Mouse (Mus musculus) hindbrain, embryonic 12.5 days (tissue): ENCODE data around the gene Rnf212. TPM values are rescaled to one million over a fixed set of nuclear protein-coding genes. Genes with fewer than 3 reads are reported as not detected.
"Not testable (repeated sequence)": the region's sequence is repeated elsewhere in the genome, so short reads cannot be mapped to it uniquely, and the experiment has no call there.

Source experiments
- ATAC-seq: fragments of 200-750 bp; cut with Nextera tagmentation; 2 replicates; pipeline ENCODE4 v1.8.0; 2017; ENCODE audit warnings: moderate TSS enrichment; ENCODE audit not compliant: low FRiP score
- H3K27ac ChIP-seq: fragments of 300-500 bp; sonication (generic); 2 replicates; pipeline ENCODE4 v1.5.1; 2016; ENCODE audit warnings: mild to moderate bottlenecking
- H3K27me3 ChIP-seq: fragments of 300-500 bp; sonication (generic); 2 replicates; pipeline ENCODE4 v1.6.1; 2016; ENCODE audit warnings: mild to moderate bottlenecking
- H3K36me3 ChIP-seq: fragments of 300-500 bp; sonication (generic); 2 replicates; pipeline ENCODE4 v1.6.1; 2016; ENCODE audit warnings: mild to moderate bottlenecking
- H3K4me1 ChIP-seq: fragments of 300-500 bp; sonication (generic); 2 replicates; pipeline ENCODE4 v1.6.1; 2016
- H3K4me2 ChIP-seq: fragments of 300-500 bp; sonication (generic); replicated peaks from 2 replicates; pipeline ENCODE4 v1.6.1; 2016; ENCODE audit warnings: mild to moderate bottlenecking
- H3K4me3 ChIP-seq: fragments of 300-500 bp; sonication (generic); 2 replicates; pipeline ENCODE4 v1.5.1; 2016; ENCODE audit warnings: mild to moderate bottlenecking
- H3K9ac ChIP-seq: fragments of 300-500 bp; sonication (generic); 2 replicates; pipeline ENCODE4 v1.6.1; 2016; ENCODE audit warnings: mild to moderate bottlenecking, moderate library complexity
- H3K9me3 ChIP-seq: fragments of 300-500 bp; sonication (generic); replicated peaks from 2 replicates; pipeline ENCODE4 v1.6.1; 2016; ENCODE audit warnings: mild to moderate bottlenecking
- WGBS: fragments of 180-500 bp; shearing (Covaris S2); methylation state at CpG from one replicate; pipeline ENCODE4 v1.1.7; 2016; 5-methylcytosine and 5-hydroxymethylcytosine counted together
- polyA plus RNA-seq: library from polyadenylated mRNA; unstranded; fragments of >200 nt; fragmentation: Nextera tagmentation; extraction: Ambion mirVana; gene quantifications from 2 replicates; pipeline ENCODE4 v1.2.1, GENCODE M21; 2016

Gene Rnf212
- 0.65 and 0.76 TPM in 2 replicates for polyA plus RNA-seq

GRCm38 (mm10) chr5:108774630-108775306 is at the start of gene Rnf212:
Gene Rnf212 (minus strand): TSS chr5:108774982.
- H3K4me1 ChIP-seq = no peaks in the 10 kb centered on the region
- H3K9me3 ChIP-seq = no peaks in the 10 kb centered on the region
- 78% methylated on average over 40 of the region's 40 CpGs for WGBS
- ATAC-seq = no peak
- H3K27ac ChIP-seq = no peak within 1 kb of the TSS
- no peaks in the 10 kb centered on the region for H3K27me3 ChIP-seq
- H3K4me2 ChIP-seq = no peak within 1 kb of the TSS
- H3K36me3 ChIP-seq = no peaks in the 10 kb centered on the region
- no peak within 1 kb of the TSS for H3K4me3 ChIP-seq
- no peak within 1 kb of the TSS for H3K9ac ChIP-seq

GRCm38 (mm10) chr5:108823276-108823675 is 48.5 kb upstream of the Rnf212 start:
- H3K27me3 ChIP-seq = no peaks in the 10 kb centered on the region
- H3K9ac ChIP-seq = no peak overlapping the region
- no peaks in the 10 kb centered on the region for H3K36me3 ChIP-seq
- H3K4me1 ChIP-seq = no peaks in the 10 kb centered on the region
- WGBS = 92% methylated on average over 2 of the region's 2 CpGs
- no peak overlapping the region for H3K4me3 ChIP-seq
- no peak overlapping the region for H3K27ac ChIP-seq
- H3K4me2 ChIP-seq = no peak overlapping the region
- ATAC-seq = no peak
- no peaks in the 10 kb centered on the region for H3K9me3 ChIP-seq

- not testable (repeated sequence) for H3K4me1 ChIP-seq, H3K27ac ChIP-seq, H3K36me3 ChIP-seq, ATAC-seq, H3K27me3 ChIP-seq, H3K9me3 ChIP-seq, H3K9ac ChIP-seq, H3K4me2 ChIP-seq, H3K4me3 ChIP-seq
- WGBS = 76% methylated on average over 2 of the region's 2 CpGs
Measured at GRCm38 (mm10) chr5:108808750-108809149, 34.0 kb upstream of the Rnf212 start, which contains the start of gene Vmn2r8. Gene Vmn2r8 (minus strand): TSS chr5:108808850.

- no peak overlapping the region for H3K9ac ChIP-seq
- H3K4me2 ChIP-seq = no peak overlapping the region
- H3K4me1 ChIP-seq = no peaks in the 10 kb centered on the region
- H3K27me3 ChIP-seq = no peaks in the 10 kb centered on the region
- H3K27ac ChIP-seq = no peak overlapping the region
- H3K36me3 ChIP-seq = no peaks in the 10 kb centered on the region
- H3K4me3 ChIP-seq = no peak overlapping the region
- 56% methylated on average over 1 of the region's 1 CpGs for WGBS
- no peak for ATAC-seq
- H3K9me3 ChIP-seq = no peaks in the 10 kb centered on the region
Measured at GRCm38 (mm10) chr5:108803646-108804045, 28.9 kb upstream of the Rnf212 start.

GRCm38 (mm10) chr5:108795263-108795662 is 20.5 kb upstream of the Rnf212 start, which contains the start of gene Tmed11:
Gene Tmed11 (minus strand): TSS chr5:108795363.
- not testable (repeated sequence) for H3K4me2 ChIP-seq, H3K36me3 ChIP-seq, H3K9me3 ChIP-seq, H3K4me1 ChIP-seq, H3K4me3 ChIP-seq, H3K27ac ChIP-seq, ATAC-seq, H3K27me3 ChIP-seq, H3K9ac ChIP-seq
- WGBS = 70% methylated on average over 2 of the region's 2 CpGs

GRCm38 (mm10) chr5:108790385-108790784 is 15.6 kb upstream of the Rnf212 start:
- H3K27ac ChIP-seq, H3K4me3 ChIP-seq, H3K4me2 ChIP-seq, H3K9ac ChIP-seq, H3K4me1 ChIP-seq, H3K27me3 ChIP-seq, H3K36me3 ChIP-seq, ATAC-seq, H3K9me3 ChIP-seq: not testable (repeated sequence)
- WGBS = 39% methylated on average over 1 of the region's 1 CpGs

- H3K27me3 ChIP-seq = no peaks in the 10 kb centered on the region
- H3K36me3 ChIP-seq = no peaks in the 10 kb centered on the region
- no peak overlapping the region for H3K4me3 ChIP-seq
- WGBS = 89% methylated on average over 2 of the region's 2 CpGs
- H3K27ac ChIP-seq = no peak overlapping the region
- no peaks in the 10 kb centered on the region for H3K9me3 ChIP-seq
- no peak for ATAC-seq
- H3K9ac ChIP-seq = no peak overlapping the region
- no peaks in the 10 kb centered on the region for H3K4me1 ChIP-seq
- no peak overlapping the region for H3K4me2 ChIP-seq
Measured at GRCm38 (mm10) chr5:108760002-108760401, 14.8 kb downstream of the Rnf212 start.

GRCm38 (mm10) chr5:108758396-108758795 is 16.4 kb downstream of the Rnf212 start:
- Histone ChIP-seq H3K9ac (no peak overlapping the region), H3K4me3 (no peak overlapping the region), H3K27ac (no peak overlapping the region), H3K27me3 (no peaks in the 10 kb centered on the region), H3K4me1 (no peaks in the 10 kb centered on the region), H3K4me2 (no peak overlapping the region), H3K36me3 (no peaks in the 10 kb centered on the region), H3K9me3 (no peaks in the 10 kb centered on the region)
- 55% methylated on average over 3 of the region's 3 CpGs for WGBS
- ATAC-seq = no peak

GRCm38 (mm10) chr5:108751258-108751657 is 23.5 kb downstream of the Rnf212 start:
- not testable (repeated sequence) for H3K9ac ChIP-seq, H3K36me3 ChIP-seq, H3K4me3 ChIP-seq, H3K27me3 ChIP-seq, H3K27ac ChIP-seq, ATAC-seq, H3K4me1 ChIP-seq, H3K9me3 ChIP-seq, H3K4me2 ChIP-seq
- WGBS = 84% methylated on average over 4 of the region's 4 CpGs

GRCm38 (mm10) chr5:108750328-108751210 is 24.2 kb downstream of the Rnf212 start:
- Histone ChIP-seq H3K4me2 (no peak overlapping the region), H3K27me3 (no peaks in the 10 kb centered on the region), H3K4me1 (no peaks in the 10 kb centered on the region), H3K9ac (no peak overlapping the region), H3K4me3 (no peak overlapping the region), H3K27ac (no peak overlapping the region), H3K9me3 (no peaks in the 10 kb centered on the region), H3K36me3 (no peaks in the 10 kb centered on the region)
- WGBS = 91% methylated on average over 5 of the region's 5 CpGs
- ATAC-seq = no peak

- Histone ChIP-seq H3K27me3 (no peaks in the 10 kb centered on the region), H3K9me3 (no peaks in the 10 kb centered on the region), H3K4me1 (no peaks in the 10 kb centered on the region), H3K4me3 (no peak overlapping the region), H3K36me3 (no peaks in the 10 kb centered on the region), H3K27ac (no peak overlapping the region), H3K4me2 (no peak overlapping the region), H3K9ac (no peak overlapping the region)
- ATAC-seq = no peak
- 82% methylated on average over 3 of the region's 3 CpGs for WGBS
Measured at GRCm38 (mm10) chr5:108744629-108745028, 30.2 kb downstream of the Rnf212 start.

GRCm38 (mm10) chr5:108743856-108744255 is 30.9 kb downstream of the Rnf212 start:
- ATAC-seq = no peak
- H3K4me1 ChIP-seq = no peaks in the 10 kb centered on the region
- no peak overlapping the region for H3K4me2 ChIP-seq
- no peaks in the 10 kb centered on the region for H3K36me3 ChIP-seq
- WGBS = 64% methylated on average over 2 of the region's 2 CpGs
- no peak overlapping the region for H3K9ac ChIP-seq
- no peak overlapping the region for H3K27ac ChIP-seq
- no peaks in the 10 kb centered on the region for H3K27me3 ChIP-seq
- no peaks in the 10 kb centered on the region for H3K9me3 ChIP-seq
- no peak overlapping the region for H3K4me3 ChIP-seq
